Mouse (Mus musculus) kidney, postnatal 14 days (tissue): ENCODE results near the gene Wrap53.
A peak's percentile ranks its signal among the peaks of the same experiment; 100 is the strongest.
"Not testable (repeated sequence)": the region's sequence is repeated elsewhere in the genome, so short reads cannot be mapped to it uniquely, and the experiment has no call there.

ENCODE experiments used
- DNase-seq: peaks from one replicate; pipeline ENCODE4 v3.0.0; 2022; ENCODE audit warnings: mixed read lengths

The Wrap53 gene

GRCm38 (mm10) chr11:69580091-69580514, at the start of gene Wrap53, which contains the start of gene Trp53:
TSS of gene Wrap53 (minus strand) at chr11:69580255.
TSS of gene Trp53 (plus strand) at chr11:69580359.
- peak; percentile 96 for DNase-seq

- DNase-seq, result peak; percentile 29
These were observed 49.7 kb upstream of the Wrap53 start for GRCm38 (mm10) chr11:69629802-69630201.

GRCm38 (mm10) chr11:69628286-69628685, 48.2 kb upstream of the Wrap53 start:
- peak; percentile 83 for DNase-seq

GRCm38 (mm10) chr11:69624339-69624738, 44.3 kb upstream of the Wrap53 start:
- not testable (repeated sequence) for DNase-seq

GRCm38 (mm10) chr11:69623006-69623405, 43.0 kb upstream of the Wrap53 start:
- no peak for DNase-seq

GRCm38 (mm10) chr11:69622406-69622805, 42.4 kb upstream of the Wrap53 start:
- peak; percentile 30 for DNase-seq

- peak; percentile 77 for DNase-seq
These were observed 41.7 kb upstream of the Wrap53 start, which contains the start of gene Sat2 for GRCm38 (mm10) chr11:69621571-69622268. TSS of gene Sat2 (plus strand) at chr11:69622024.

GRCm38 (mm10) chr11:69620394-69621081, 40.5 kb upstream of the Wrap53 start:
- no peak for DNase-seq

GRCm38 (mm10) chr11:69617805-69618204, 37.8 kb upstream of the Wrap53 start, which contains the start of gene Shbg:
TSS of gene Shbg (minus strand) at chr11:69617905.
- DNase-seq, result no peak

- DNase-seq, result no peak
These were observed 36.7 kb upstream of the Wrap53 start for GRCm38 (mm10) chr11:69616781-69617180.

- DNase-seq, result not testable (repeated sequence)
These were observed 34.2 kb upstream of the Wrap53 start for GRCm38 (mm10) chr11:69614257-69614588.

- peak; percentile 91 for DNase-seq
These were observed 33.6 kb upstream of the Wrap53 start for GRCm38 (mm10) chr11:69613553-69614256.

- DNase-seq, result no peak
These were observed 30.8 kb upstream of the Wrap53 start for GRCm38 (mm10) chr11:69610899-69611298.

GRCm38 (mm10) chr11:69609416-69609815, 29.4 kb upstream of the Wrap53 start:
- no peak for DNase-seq

- DNase-seq, result no peak
These were observed 28.5 kb upstream of the Wrap53 start for GRCm38 (mm10) chr11:69608525-69608924.

GRCm38 (mm10) chr11:69606832-69607231, 26.8 kb upstream of the Wrap53 start:
- no peak for DNase-seq

GRCm38 (mm10) chr11:69606491-69606795, 26.4 kb upstream of the Wrap53 start:
- DNase-seq, result no peak

- peak; percentile 83 for DNase-seq
These were observed 25.9 kb upstream of the Wrap53 start, which contains the start of gene Atp1b2 for GRCm38 (mm10) chr11:69605726-69606490. TSS of gene Atp1b2 (minus strand) at chr11:69605942.

- peak; percentile 40 for DNase-seq
These were observed 25.0 kb upstream of the Wrap53 start for GRCm38 (mm10) chr11:69604795-69605664.

- DNase-seq, result no peak
These were observed 24.3 kb upstream of the Wrap53 start for GRCm38 (mm10) chr11:69604347-69604746.

- DNase-seq, result peak; percentile 44
These were observed 23.5 kb upstream of the Wrap53 start for GRCm38 (mm10) chr11:69603516-69603915.

- no peak for DNase-seq
These were observed 21.7 kb upstream of the Wrap53 start for GRCm38 (mm10) chr11:69601768-69602167.
